Mouse (Mus musculus) stomach, embryonic 15.5 days (tissue): ENCODE data around the gene Rsph3a. TPM values are rescaled to one million over a fixed set of nuclear protein-coding genes. Genes with fewer than 3 reads are reported as not detected.
"Not testable (repeated sequence)": the region's sequence is repeated elsewhere in the genome, so short reads cannot be mapped to it uniquely, and the experiment has no call there.

Source experiments
- ATAC-seq: fragments of 200-750 bp; cut with Nextera tagmentation; 2 replicates; pipeline ENCODE4 v1.8.0; 2017; ENCODE audit warnings: low read depth, moderate number of reproducible peaks, moderate TSS enrichment; ENCODE audit not compliant: insufficient read depth, low FRiP score
- H3K27ac ChIP-seq: fragments of 300-500 bp; sonication (generic); 2 replicates; pipeline ENCODE4 v1.5.1; 2015; ENCODE audit warnings: mild to moderate bottlenecking, inconsistent platforms
- H3K27me3 ChIP-seq: fragments of 300-500 bp; sonication (generic); replicated peaks from 2 replicates; pipeline ENCODE4 v1.6.1; 2015; ENCODE audit warnings: inconsistent platforms
- H3K36me3 ChIP-seq: fragments of 300-500 bp; sonication (generic); 2 replicates; pipeline ENCODE4 v1.6.1; 2015; ENCODE audit warnings: inconsistent platforms
- H3K4me1 ChIP-seq: fragments of 300-500 bp; sonication (generic); 2 replicates; pipeline ENCODE4 v1.6.1; 2015; ENCODE audit warnings: inconsistent platforms
- H3K4me2 ChIP-seq: fragments of 300-500 bp; sonication (generic); 2 replicates; pipeline ENCODE4 v1.6.1; 2015; ENCODE audit warnings: mild to moderate bottlenecking, inconsistent platforms
- H3K4me3 ChIP-seq: fragments of 300-500 bp; sonication (generic); replicated peaks from 2 replicates; pipeline ENCODE4 v1.5.1; 2015; ENCODE audit warnings: inconsistent platforms
- H3K9ac ChIP-seq: fragments of 300-500 bp; sonication (generic); 2 replicates; pipeline ENCODE4 v1.6.1; 2015; ENCODE audit warnings: inconsistent platforms
- H3K9me3 ChIP-seq: fragments of 300-500 bp; sonication (generic); 2 replicates; pipeline ENCODE4 v1.6.1; 2016; ENCODE audit warnings: inconsistent platforms
- WGBS: fragments of 180-500 bp; shearing (Covaris S2); methylation state at CpG from one replicate; pipeline ENCODE4 v1.1.7; 2015; 5-methylcytosine and 5-hydroxymethylcytosine counted together
- polyA plus RNA-seq: library from polyadenylated mRNA; unstranded; fragments of >200 nt; fragmentation: Nextera tagmentation; extraction: Ambion mirVana; gene quantifications from 2 replicates; pipeline ENCODE4 v1.2.1, GENCODE M21; 2015

The Rsph3a gene
- polyA plus RNA-seq, 1 experiment from 2014 or later = 75.4 TPM

- not testable (repeated sequence) for H3K9ac ChIP-seq, H3K27me3 ChIP-seq, H3K4me2 ChIP-seq, H3K36me3 ChIP-seq, H3K4me3 ChIP-seq, H3K27ac ChIP-seq, H3K4me1 ChIP-seq, ATAC-seq, H3K9me3 ChIP-seq
- 85% methylated on average over 1 of the region's 6 CpGs for WGBS
Observed at GRCm38 (mm10) chr17:8006771-8007170, 61.4 kb downstream of the Rsph3a start.

- not testable (repeated sequence) for H3K27me3 ChIP-seq, H3K4me2 ChIP-seq, H3K27ac ChIP-seq, H3K9ac ChIP-seq, H3K9me3 ChIP-seq, H3K36me3 ChIP-seq, H3K4me3 ChIP-seq, ATAC-seq, H3K4me1 ChIP-seq
- 67% methylated on average over 7 of the region's 7 CpGs for WGBS
Observed at GRCm38 (mm10) chr17:8009565-8009964, 64.2 kb downstream of the Rsph3a start.

- not testable (repeated sequence) for H3K4me3 ChIP-seq, H3K36me3 ChIP-seq, ATAC-seq, H3K9me3 ChIP-seq, H3K27me3 ChIP-seq, H3K27ac ChIP-seq, H3K4me2 ChIP-seq, H3K9ac ChIP-seq, H3K4me1 ChIP-seq
- 86% methylated on average over 3 of the region's 4 CpGs for WGBS
Observed at GRCm38 (mm10) chr17:8013974-8014373, 68.6 kb downstream of the Rsph3a start.

- not testable (repeated sequence) for H3K9ac ChIP-seq, H3K36me3 ChIP-seq, H3K27me3 ChIP-seq, H3K9me3 ChIP-seq, ATAC-seq, H3K4me2 ChIP-seq, H3K27ac ChIP-seq, H3K4me3 ChIP-seq, H3K4me1 ChIP-seq
- no CpG with 5 or more reads among the region's 6 CpGs for WGBS
Observed at GRCm38 (mm10) chr17:8022675-8023074, 77.3 kb downstream of the Rsph3a start.

GRCm38 (mm10) chr17:8027475-8028168 is 82.2 kb downstream of the Rsph3a start:
- not testable (repeated sequence) for H3K27ac ChIP-seq, H3K9ac ChIP-seq, H3K27me3 ChIP-seq, H3K4me2 ChIP-seq, H3K4me3 ChIP-seq, ATAC-seq, H3K4me1 ChIP-seq, H3K36me3 ChIP-seq, H3K9me3 ChIP-seq
- WGBS = no CpG with 5 or more reads among the region's 12 CpGs

Other genes starting within 250 kb of the Rsph3a start
- gene Fndc1, start 118.3 kb upstream of the Rsph3a start, polyA plus RNA-seq = 30.1 and 37.4 TPM in 2 replicates
- gene Tagap, start 19.6 kb upstream of the Rsph3a start, polyA plus RNA-seq = 1.2 TPM in 2 replicates
- 0.18 and 0.24 TPM in 2 replicates for gene Gm49673, start 202.2 kb downstream of the Rsph3a start, polyA plus RNA-seq
- 32.5 and 34.4 TPM in 2 replicates for gene Rnaset2a, start 202.5 kb downstream of the Rsph3a start, polyA plus RNA-seq
- gene Fgfr1op, start 219.9 kb downstream of the Rsph3a start, polyA plus RNA-seq = 29.5 and 30.2 TPM in 2 replicates